Mouse (Mus musculus) testis, adult 2 months (tissue): Measurements from ENCODE around the gene Ldlrad1.

Experiments used
- CTCF ChIP-seq: fragments of 200-500 bp; IDR thresholded peaks from 2 replicates; pipeline ENCODE4 v1.5.1; 2012; ENCODE audit warnings: low read depth, mild to moderate bottlenecking, inconsistent platforms, low read length, moderate library complexity; ENCODE audit not compliant: control insufficient read depth, insufficient read depth, insufficient replicate concordance
- POLR2A ChIP-seq: fragments of 200-500 bp; IDR thresholded peaks from 2 replicates; pipeline ENCODE4 v1.6.1; 2012; ENCODE audit warnings: low read depth, mild to moderate bottlenecking, inconsistent platforms, low read length, moderate library complexity; ENCODE audit not compliant: control insufficient read depth

GRCm38 (mm10) chr4:107193841-107194240, 15.1 kb upstream of the Ldlrad1 start:
- TF ChIP-seq CTCF = no peak
- TF ChIP-seq POLR2A = no peak
